Mouse (Mus musculus) limb, embryonic 14.5 days (tissue): ENCODE data around the gene Sec31a. TPM values are rescaled to one million over a fixed set of nuclear protein-coding genes. Genes with fewer than 3 reads are reported as not detected.

Experiments used
- ATAC-seq: fragments of 200-750 bp; cut with Nextera tagmentation; 2 replicates; pipeline ENCODE4 v1.8.0; 2017; ENCODE audit warnings: low read depth, moderate number of reproducible peaks, moderate TSS enrichment; ENCODE audit not compliant: low FRiP score
- DNase-seq: peaks from one replicate; pipeline ENCODE4 v3.0.0-alpha.2; 2015; ENCODE audit warnings: low spot score
- H3K27ac ChIP-seq: fragments of 300-500 bp; sonication (generic); replicated peaks from 2 replicates; pipeline ENCODE4 v1.5.1; 2014; ENCODE audit warnings: low read depth, mild to moderate bottlenecking, low read length, moderate library complexity, mixed read lengths
- H3K27me3 ChIP-seq: fragments of 300-500 bp; sonication (generic); 2 replicates; pipeline ENCODE4 v1.6.1; 2014; ENCODE audit warnings: low read length, mixed read lengths; ENCODE audit not compliant: control insufficient read depth, insufficient read depth
- H3K36me3 ChIP-seq: fragments of 300-500 bp; sonication (generic); 2 replicates; pipeline ENCODE4 v1.6.1; 2014; ENCODE audit warnings: mild to moderate bottlenecking, low read length, moderate library complexity, mixed read lengths; ENCODE audit not compliant: control insufficient read depth, insufficient read depth
- H3K4me1 ChIP-seq: fragments of 300-500 bp; sonication (generic); 2 replicates; pipeline ENCODE4 v1.6.1; 2014; ENCODE audit warnings: antibody characterized with exemption, low read length, mixed read lengths; ENCODE audit not compliant: control insufficient read depth, insufficient read depth
- H3K4me2 ChIP-seq: fragments of 300-500 bp; sonication (generic); replicated peaks from 2 replicates; pipeline ENCODE4 v1.6.1; 2014; ENCODE audit warnings: low read depth, mild to moderate bottlenecking, low read length, moderate library complexity; ENCODE audit not compliant: severe bottlenecking
- H3K4me3 ChIP-seq: fragments of 300-500 bp; sonication (generic); replicated peaks from 2 replicates; pipeline ENCODE4 v1.5.1; 2014; ENCODE audit warnings: low read length
- H3K9ac ChIP-seq: fragments of 300-500 bp; sonication (generic); 2 replicates; pipeline ENCODE4 v1.6.1; 2014; ENCODE audit warnings: mild to moderate bottlenecking, low read depth, low read length, moderate library complexity; ENCODE audit not compliant: severe bottlenecking
- H3K9me3 ChIP-seq: fragments of 300-500 bp; sonication (generic); 2 replicates; pipeline ENCODE4 v1.6.1; 2016; ENCODE audit warnings: low read length; ENCODE audit not compliant: control insufficient read depth
- POLR2A ChIP-seq: fragments of 200-500 bp; IDR thresholded peaks from 2 replicates; pipeline ENCODE4 v1.8.0; 2012; ENCODE audit warnings: inconsistent platforms, mild to moderate bottlenecking, moderate library complexity, borderline replicate concordance; ENCODE audit not compliant: insufficient read depth, insufficient read length; ENCODE audit errors: extremely low read depth
- WGBS: fragments of 180-500 bp; shearing (Covaris S2); extraction: QIAGEN DNeasy Blood & Tissue Kit; methylation state at CpG from one replicate; pipeline ENCODE4 v1.1.7; 2014; 5-methylcytosine and 5-hydroxymethylcytosine counted together
- polyA plus RNA-seq, 2 experiments: library from polyadenylated mRNA; depleted of rRNA in 1 of 2; stranded (reverse) in 1 of 2; unstranded in 1 of 2; fragments of >200 nt; fragmentation: Nextera tagmentation in 1 of 2; extraction: Ambion mirVana in 1 of 2; gene quantifications; 2 replicates each; pipeline versions ENCODE4 v1.2.1 to v1.2.3; 2012 to 2014

The Sec31a gene
- polyA plus RNA-seq, 2 experiments = 268 to 320 TPM

DNA sequence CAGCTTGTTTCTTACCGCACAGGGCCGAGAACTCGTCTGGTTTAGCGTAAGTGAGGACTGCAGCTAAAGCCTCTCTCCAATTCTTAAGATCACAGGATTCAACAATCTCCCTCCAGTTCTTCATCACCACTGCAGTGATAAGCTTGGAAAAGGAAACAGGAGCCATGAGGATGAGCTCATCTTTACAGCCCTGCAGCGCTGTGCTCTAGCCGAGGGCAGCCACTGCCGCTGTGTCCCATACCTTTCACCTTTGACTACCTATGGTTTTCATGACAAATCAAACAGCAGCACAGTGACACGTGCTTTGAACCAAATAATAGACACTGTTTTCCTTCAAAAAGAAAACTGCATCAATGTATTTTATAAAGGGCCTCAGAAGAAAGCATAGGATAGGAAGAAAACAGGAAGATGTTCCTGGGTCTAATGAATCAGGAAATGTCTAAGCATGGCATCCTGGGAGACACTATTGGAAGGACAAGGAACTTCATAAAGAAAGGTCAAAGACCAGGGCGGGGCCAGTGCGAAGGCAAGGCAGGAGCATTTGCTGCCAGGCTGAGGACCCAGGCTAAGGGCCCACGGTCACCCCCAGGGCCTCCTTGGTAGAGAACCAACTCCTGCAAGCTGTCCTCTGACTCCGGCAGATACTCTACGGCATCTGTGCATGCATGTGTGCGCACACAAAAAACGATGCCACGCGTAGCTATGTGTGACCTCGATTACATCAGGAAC, 32.1 kb downstream of the Sec31a start:
- Histone ChIP-seq H3K9me3 (no peaks in the 10 kb centered on the region), H3K9ac (no peak overlapping the region), H3K4me2 (no peak overlapping the region), H3K4me1 (no peaks in the 10 kb centered on the region), H3K27ac (no peak overlapping the region), H3K36me3 (peaks cover 96% of the 10 kb centered on the region), H3K27me3 (no peaks in the 10 kb centered on the region), H3K4me3 (no peak overlapping the region)
- DNase-seq (no peak), ATAC-seq (no peak)
- TF ChIP-seq POLR2A = no peak
- 92% methylated on average over 18 of the region's 18 CpGs for WGBS

DNA sequence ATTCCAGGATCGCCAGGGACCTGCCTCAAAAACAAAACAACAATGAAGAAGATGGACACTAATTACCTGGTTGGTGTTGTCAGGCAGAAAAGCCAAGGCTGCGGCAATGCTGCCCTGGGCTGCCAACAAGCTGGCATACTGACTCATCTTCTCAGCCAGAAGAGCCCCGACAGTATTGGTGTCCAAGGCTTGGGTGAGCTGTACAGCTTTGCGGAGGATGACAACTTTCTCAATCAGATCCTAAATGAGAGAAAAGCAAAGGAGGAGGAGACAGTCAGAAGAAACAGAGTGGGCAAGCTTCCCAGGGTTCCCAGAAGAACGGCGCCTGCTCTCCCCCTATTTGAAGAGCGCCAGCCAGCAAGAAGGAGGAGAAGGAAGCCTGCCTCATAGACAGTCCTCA, 34.9 kb downstream of the Sec31a start:
- H3K27me3 ChIP-seq = no peaks in the 10 kb centered on the region
- peaks cover 96% of the 10 kb centered on the region for H3K36me3 ChIP-seq
- H3K4me1 ChIP-seq = no peaks in the 10 kb centered on the region
- TF ChIP-seq POLR2A = no peak
- WGBS = 94% methylated on average over 7 of the region's 7 CpGs
- DNase-seq (no peak), ATAC-seq (no peak)
- no peak overlapping the region for H3K4me3 ChIP-seq
- H3K4me2 ChIP-seq = no peak overlapping the region
- no peak overlapping the region for H3K9ac ChIP-seq
- no peaks in the 10 kb centered on the region for H3K9me3 ChIP-seq
- H3K27ac ChIP-seq = no peak overlapping the region

GRCm38 (mm10) chr5:100380277-100380676, 35.8 kb downstream of the Sec31a start:
- no peaks in the 10 kb centered on the region for H3K9me3 ChIP-seq
- no peak for TF ChIP-seq POLR2A
- no peak for DNase-seq
- peaks cover 96% of the 10 kb centered on the region for H3K36me3 ChIP-seq
- H3K4me2 ChIP-seq = no peak overlapping the region
- H3K4me1 ChIP-seq = no peaks in the 10 kb centered on the region
- H3K27me3 ChIP-seq = no peaks in the 10 kb centered on the region
- whole genome bisulfite sequencing = 92% methylated on average over 5 of the region's 5 CpGs
- no peak for ATAC-seq
- H3K9ac ChIP-seq = no peak overlapping the region
- H3K27ac ChIP-seq = no peak overlapping the region
- no peak overlapping the region for H3K4me3 ChIP-seq

- no peak for TF ChIP-seq POLR2A
- 94% methylated on average over 2 of the region's 2 CpGs for WGBS
Observed at GRCm38 (mm10) chr5:100378981-100379380, 37.1 kb downstream of the Sec31a start.

GRCm38 (mm10) chr5:100378211-100378610, 37.8 kb downstream of the Sec31a start:
- Histone ChIP-seq H3K4me1 (no peaks in the 10 kb centered on the region), H3K27me3 (no peaks in the 10 kb centered on the region), H3K9ac (no peak overlapping the region), H3K4me2 (no peak overlapping the region), H3K27ac (no peak overlapping the region), H3K36me3 (peaks cover 97% of the 10 kb centered on the region), H3K9me3 (no peaks in the 10 kb centered on the region), H3K4me3 (no peak overlapping the region)
- no peak for DNase-seq
- no peak for ATAC-seq
- WGBS = 91% methylated on average over 5 of the region's 5 CpGs
- TF ChIP-seq POLR2A = no peak

More at GRCm38 (mm10) chr5:100378981-100379380, 37.1 kb downstream of the Sec31a start:
- Histone ChIP-seq H3K27me3 (no peaks in the 10 kb centered on the region), H3K4me3 (no peak overlapping the region), H3K4me2 (no peak overlapping the region), H3K9ac (no peak overlapping the region), H3K36me3 (peaks cover 97% of the 10 kb centered on the region), H3K4me1 (no peaks in the 10 kb centered on the region), H3K9me3 (no peaks in the 10 kb centered on the region), H3K27ac (no peak overlapping the region)
- no peak for ATAC-seq
- no peak for DNase-seq
